ENCODE assay signal across 9 mouse cellular contexts in the genomic region with DNA sequence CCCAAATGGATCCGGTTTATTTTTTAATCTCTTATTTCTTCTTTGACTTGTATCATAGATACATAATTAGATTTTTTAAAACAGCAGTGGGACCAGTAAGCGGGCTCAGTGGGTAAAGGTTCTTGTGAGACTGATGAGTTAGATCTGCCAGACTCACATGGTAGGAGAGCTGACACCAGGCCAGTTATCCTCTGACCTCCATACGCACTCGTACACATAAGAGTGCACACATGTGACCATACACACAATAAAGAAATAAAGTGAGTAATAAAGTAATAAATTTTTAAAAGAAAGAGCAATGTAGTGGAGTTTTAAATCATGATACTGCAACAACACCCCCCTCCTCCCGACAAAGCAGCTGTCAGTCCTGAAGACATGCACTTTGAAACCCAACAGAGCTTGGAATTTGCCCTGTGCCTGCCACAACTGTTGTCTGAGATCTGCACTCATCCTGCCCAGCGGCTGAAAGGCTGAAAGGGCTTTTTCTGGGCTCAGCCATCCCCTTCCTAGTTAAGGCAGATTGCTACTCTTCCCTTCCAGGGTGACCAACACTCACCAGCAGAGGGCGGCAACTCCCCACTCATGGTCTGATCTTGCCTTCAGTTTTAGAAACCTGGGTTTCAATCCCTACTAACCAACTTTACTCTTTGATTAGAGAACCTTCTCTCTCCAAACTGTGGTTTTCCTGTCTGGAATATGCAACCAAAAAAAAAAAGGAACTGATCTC. TPM values are rescaled to one million over a fixed set of nuclear protein-coding genes. Genes with fewer than 3 reads are reported as not detected.
A peak's percentile ranks its signal among the peaks of the same experiment; 100 is the strongest.
DNase-seq lines count a peak whose midpoint lies in the region; ATAC-seq and TF ChIP-seq lines count a peak whose summit lies in the region.
"Had no signal": no experiment of that assay in that cellular context is flagged by ENCODE, and none has a peak within 500 bp of the region (broad histone marks: within the 10 kb centered on the region; RNA-seq: fewer than 3 reads in every experiment).

No protein-coding gene starts in this region.

- no peak for TF ChIP-seq POLR2A in ES-Bruce4 (IDR thresholded peaks at IDR 0.05; ENCODE audit: insufficient read depth, low read length)

- TF ChIP-seq EP300 in ES-Bruce4 (IDR thresholded peaks at IDR 0.05; ENCODE audit: insufficient read depth, low read depth, low read length) = 0 out of 2 replicates have a peak, but pooled peaks have one; percentile 45
- TF ChIP-seq EP300 in lung, postnatal 0 days (IDR thresholded peaks at IDR 0.05) = no peak

- no peaks in the 10 kb centered on the region for H3K9me3 ChIP-seq in ES-Bruce4 (replicated peaks; ENCODE audit: control insufficient read depth, insufficient read depth, low read length, poor library complexity, severe bottlenecking)
- H3K9me3 ChIP-seq in forebrain, postnatal 0 days (ENCODE audit: low read length) = no peaks in the 10 kb centered on the region
- H3K9me3 ChIP-seq in hindbrain, embryonic 12.5 days (replicated peaks) = no peaks in the 10 kb centered on the region
- no peaks in the 10 kb centered on the region for H3K9me3 ChIP-seq in lung, postnatal 0 days (ENCODE audit: low read length)
- H3K9me3 ChIP-seq: heart, embryonic 13.5 days had no signal

- H3K9ac ChIP-seq in ES-Bruce4 (ENCODE audit: low read depth, poor library complexity, severe bottlenecking) = no peak overlapping the region
- H3K9ac ChIP-seq in forebrain, postnatal 0 days = no peak overlapping the region
- no peak overlapping the region for H3K9ac ChIP-seq in hindbrain, embryonic 12.5 days
- no peak overlapping the region for H3K9ac ChIP-seq in lung, postnatal 0 days (replicated peaks; ENCODE audit: low read depth)
- H3K9ac ChIP-seq: heart, embryonic 13.5 days had no signal

- H3K27me3 ChIP-seq in ES-Bruce4 (ENCODE audit: control insufficient read depth, insufficient read depth, low read length, poor library complexity, severe bottlenecking) = no peaks in the 10 kb centered on the region
- H3K27me3 ChIP-seq in forebrain, postnatal 0 days (ENCODE audit: insufficient read depth, low read length) = no peaks in the 10 kb centered on the region
- H3K27me3 ChIP-seq in hindbrain, embryonic 12.5 days = no peaks in the 10 kb centered on the region
- H3K27me3 ChIP-seq in lung, postnatal 0 days (replicated peaks; ENCODE audit: insufficient read depth, low read length) = no peaks in the 10 kb centered on the region
- H3K27me3 ChIP-seq: heart, embryonic 13.5 days had no signal

- WGBS in forebrain, postnatal 0 days = 46% methylated on average over 7 of the region's 7 CpGs
- 46% methylated on average over 7 of the region's 7 CpGs for whole genome bisulfite sequencing in hindbrain, embryonic 12.5 days
- WGBS in lung, postnatal 0 days = 49% methylated on average over 7 of the region's 7 CpGs

- H3K4me1 ChIP-seq in ES-Bruce4 (ENCODE audit: control insufficient read depth, insufficient read depth, low read length) = peaks cover 16% of the 10 kb centered on the region
- no peaks in the 10 kb centered on the region for H3K4me1 ChIP-seq in forebrain, postnatal 0 days (ENCODE audit: insufficient read depth)
- peaks cover 5% of the 10 kb centered on the region for H3K4me1 ChIP-seq in hindbrain, embryonic 12.5 days
- H3K4me1 ChIP-seq in lung, postnatal 0 days (ENCODE audit: insufficient read depth, low read depth, low read length) = no peaks in the 10 kb centered on the region

- H3K27ac ChIP-seq in ES-Bruce4 (ENCODE audit: insufficient read depth, low read length) = no peak overlapping the region
- H3K27ac ChIP-seq in forebrain, postnatal 0 days (ENCODE audit: low read depth, low read length) = no peak overlapping the region
- no peak overlapping the region for H3K27ac ChIP-seq in hindbrain, embryonic 12.5 days
- no peak overlapping the region for H3K27ac ChIP-seq in lung, postnatal 0 days (ENCODE audit: low read length)
- H3K27ac ChIP-seq: heart, embryonic 13.5 days had no signal

- ATAC-seq in forebrain, postnatal 0 days = peak; percentile 84
- peak; percentile 60 for ATAC-seq in hindbrain, embryonic 12.5 days (ENCODE audit: low FRiP score)
- peak; percentile 49 for ATAC-seq in lung, postnatal 0 days

- DNase-seq in c-Kit-positive CD71-positive TER-119-positive erythroid progenitor cells, embryonic 14.5 days (ENCODE audit: low spot score) = peak; percentile 78
- DNase-seq in forebrain, postnatal 0 days = peak; percentile 88
- DNase-seq in layer of hippocampus, adult 9-11 months = peak; percentile 68
- peak; percentile 84 for DNase-seq in lung, postnatal 0 days (ENCODE audit: low spot score)
- DNase-seq in ovary, postnatal 14 days (ENCODE audit: low spot score) = peak; percentile 86
- peak; percentile 70 for DNase-seq in thymus, postnatal 0 days (ENCODE audit: low spot score)

- no peaks in the 10 kb centered on the region for H3K36me3 ChIP-seq in ES-Bruce4 (ENCODE audit: control insufficient read depth, insufficient read depth, low read length, poor library complexity, severe bottlenecking)
- H3K36me3 ChIP-seq in forebrain, postnatal 0 days (ENCODE audit: insufficient read depth) = no peaks in the 10 kb centered on the region
- no peaks in the 10 kb centered on the region for H3K36me3 ChIP-seq in hindbrain, embryonic 12.5 days
- no peaks in the 10 kb centered on the region for H3K36me3 ChIP-seq in lung, postnatal 0 days (ENCODE audit: insufficient read depth, low read length)
- H3K36me3 ChIP-seq: heart, embryonic 13.5 days had no signal

- H3K4me2 ChIP-seq in forebrain, postnatal 0 days (ENCODE audit: low read depth) = no peak overlapping the region
- no peak overlapping the region for H3K4me2 ChIP-seq in hindbrain, embryonic 12.5 days (replicated peaks)
- no peak overlapping the region for H3K4me2 ChIP-seq in lung, postnatal 0 days (replicated peaks; ENCODE audit: low read depth, low read length)
- H3K4me2 ChIP-seq: heart, embryonic 13.5 days had no signal

- H3K4me3 ChIP-seq in ES-Bruce4 (ENCODE audit: low read depth, low read length) = no peak overlapping the region
- no peak overlapping the region for H3K4me3 ChIP-seq in forebrain, postnatal 0 days (ENCODE audit: low read depth, low read length)
- H3K4me3 ChIP-seq in hindbrain, embryonic 12.5 days = no peak overlapping the region
- H3K4me3 ChIP-seq in lung, postnatal 0 days (ENCODE audit: low read depth, low read length) = no peak overlapping the region
- H3K4me3 ChIP-seq: heart, embryonic 13.5 days had no signal

- TF ChIP-seq CTCF in ES-Bruce4 (IDR thresholded peaks at IDR 0.05; ENCODE audit: low read depth, low read length) = peak; percentile 89
- TF ChIP-seq CTCF in forebrain, postnatal 0 days (IDR thresholded peaks at IDR 0.05; ENCODE audit: low read depth) = peak; percentile 96
- TF ChIP-seq CTCF in lung, postnatal 0 days (IDR thresholded peaks at IDR 0.05) = peak; percentile 96

RNA-seq across cellular contexts. Expression of a gene that starts 43.4 kb away (rescaled TPM):
- not detected in 2 replicates for polyA plus RNA-seq in ES-Bruce4 (2011; ENCODE audit: insufficient read depth, insufficient read length, low read depth, missing spikeins)
- total RNA-seq in forebrain, postnatal 0 days (2014; rRNA removed) = 0.15 TPM in 1 of 2 replicates, not detected in the other
- polyA plus RNA-seq in forebrain, postnatal 0 days (2015; fragmentation: Nextera tagmentation; extraction: Ambion mirVana) = 0.15 and 0.21 TPM in 2 replicates
- polyA plus RNA-seq in hindbrain, embryonic 12.5 days (2016; fragmentation: Nextera tagmentation; extraction: Ambion mirVana) = not detected in 2 replicates
- polyA plus RNA-seq in lung, postnatal 0 days (2015; fragmentation: Nextera tagmentation; extraction: Ambion mirVana) = 0.99 TPM in 1 of 2 replicates, not detected in the other
- polyA plus RNA-seq in thymus, postnatal 0 days (2015; fragmentation: Nextera tagmentation; extraction: Ambion mirVana) = 0.05 and 0.10 TPM in 2 replicates
- polyA plus RNA-seq: heart, embryonic 13.5 days had no signal
